Mouse (Mus musculus): ENCODE results near the gene Naglu. TPM values are rescaled to one million over a fixed set of nuclear protein-coding genes. Genes with fewer than 3 reads are reported as not detected.

Gene Naglu
- polyA plus RNA-seq, 1 experiment from 2014 or later: 11.7 TPM

DNA sequence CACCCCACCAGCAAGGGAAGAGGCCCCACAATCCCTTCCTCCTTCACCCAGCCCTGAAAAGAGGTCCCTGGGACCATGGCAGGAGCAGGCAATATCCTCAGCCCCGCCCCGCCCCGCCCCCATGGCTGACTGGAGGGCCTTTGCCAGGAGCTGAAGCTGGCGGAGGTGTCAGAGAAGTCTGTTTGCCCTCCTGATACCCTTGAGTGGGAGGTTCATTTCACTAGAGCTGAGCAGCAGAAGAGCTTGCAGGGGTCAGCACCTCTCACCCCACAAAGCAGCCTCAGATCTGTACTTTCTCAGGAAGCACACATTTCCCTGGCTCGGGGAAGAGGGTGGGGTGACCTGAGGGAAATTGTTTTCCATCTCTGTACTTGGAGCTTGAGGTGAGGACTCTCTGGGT is 11.1 kb upstream of the Naglu start:
- Histone ChIP-seq H3K4me1 (0 out of 2 replicates have a peak, but pooled peaks cover 13% of the 10 kb centered on the region), H3K36me3 (peaks cover 89% of the 10 kb centered on the region), H3K27me3 (replicated peaks) (no peaks in the 10 kb centered on the region), H3K9ac (replicated peaks) (no peak overlapping the region), H3K27ac (replicated peaks) (peak overlapping the region; percentile 24; the same call in 1 of the 2 replicates), H3K4me3 (replicated peaks) (no peak overlapping the region), H3K4me2 (no peak overlapping the region), H3K9me3 (replicated peaks) (no peaks in the 10 kb centered on the region)
- no peak for ATAC-seq (ENCODE audit: low FRiP score)
- 77% methylated on average over 5 of the region's 5 CpGs for WGBS

DNA sequence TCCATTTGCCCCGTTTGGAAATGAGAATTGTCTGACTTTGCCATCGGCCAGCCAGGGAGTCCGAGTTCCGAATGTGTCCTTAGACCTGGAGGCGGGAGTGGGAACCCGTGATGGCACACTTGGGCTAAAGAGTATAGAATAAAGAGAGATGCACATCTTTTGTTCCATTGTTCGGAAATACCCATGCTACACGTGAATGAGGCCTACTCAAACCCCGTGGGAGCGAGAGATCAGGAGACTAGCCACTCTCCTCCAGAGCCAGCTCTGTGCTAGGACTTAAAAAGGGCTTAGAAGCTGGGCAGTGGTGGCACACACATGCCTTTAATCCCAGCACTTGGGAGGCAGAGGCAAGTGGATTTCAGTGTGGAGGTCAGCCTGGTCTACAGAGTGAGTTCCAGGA is 10.3 kb upstream of the Naglu start:
- 77% methylated on average over 10 of the region's 10 CpGs for WGBS
- Histone ChIP-seq H3K9me3 (replicated peaks) (no peaks in the 10 kb centered on the region), H3K4me1 (0 out of 2 replicates have a peak, but pooled peaks cover 14% of the 10 kb centered on the region), H3K27me3 (replicated peaks) (no peaks in the 10 kb centered on the region), H3K4me3 (replicated peaks) (no peak overlapping the region), H3K9ac (replicated peaks) (no peak overlapping the region), H3K27ac (replicated peaks) (peak overlapping the region; percentile 73; the same call in 1 of the 2 replicates), H3K36me3 (peaks cover 84% of the 10 kb centered on the region), H3K4me2 (no peak overlapping the region)
- ATAC-seq (ENCODE audit: low FRiP score): no peak

DNA sequence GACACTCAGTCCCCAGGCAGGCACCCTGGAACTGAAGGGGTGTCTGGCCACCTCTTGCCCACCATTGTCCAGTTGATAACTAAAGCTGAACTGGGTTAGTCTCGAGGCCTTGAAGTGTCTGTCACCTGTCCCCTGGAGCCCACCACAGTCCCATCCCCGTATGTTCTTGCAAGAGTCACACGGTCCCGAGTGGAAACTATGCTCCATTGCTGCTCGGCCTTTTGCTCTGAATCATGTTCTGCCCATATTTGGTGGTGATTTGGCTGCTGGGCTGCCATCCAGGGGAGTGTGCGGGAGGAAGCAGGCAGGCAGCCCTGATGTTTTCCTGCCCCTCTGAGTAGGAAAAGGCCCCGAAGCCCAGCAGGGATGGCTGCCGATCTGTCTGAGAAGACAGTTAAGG is 9.7 kb upstream of the Naglu start:
- Histone ChIP-seq H3K27ac (replicated peaks) (peak overlapping the region; percentile 73), H3K4me1 (0 out of 2 replicates have a peak, but pooled peaks cover 14% of the 10 kb centered on the region), H3K9me3 (replicated peaks) (no peaks in the 10 kb centered on the region), H3K9ac (replicated peaks) (no peak overlapping the region), H3K4me2 (no peak overlapping the region), H3K4me3 (replicated peaks) (no peak overlapping the region), H3K27me3 (replicated peaks) (no peaks in the 10 kb centered on the region), H3K36me3 (peaks cover 77% of the 10 kb centered on the region)
- ATAC-seq (ENCODE audit: low FRiP score): no peak
- WGBS: 76% methylated on average over 8 of the region's 8 CpGs

DNA sequence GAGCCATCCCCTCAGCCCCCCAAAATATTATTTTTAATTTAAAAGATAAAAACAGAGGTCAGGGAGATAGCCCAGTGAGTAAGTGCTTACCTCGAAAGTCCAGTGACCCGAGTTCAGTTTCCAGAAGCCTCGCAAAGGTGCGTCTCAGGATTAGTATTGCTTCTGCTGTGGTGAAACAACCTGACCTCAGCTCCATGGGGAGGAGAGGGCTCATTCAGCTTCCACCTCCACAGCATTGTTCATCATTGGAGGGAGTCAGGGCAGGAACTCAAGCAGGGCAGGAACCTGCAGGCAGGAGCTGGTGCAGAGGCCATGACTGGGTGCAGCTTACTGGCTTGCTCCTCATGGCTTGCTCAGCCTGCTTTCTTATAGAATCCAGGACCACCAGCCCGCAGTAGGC is 8.8 kb upstream of the Naglu start:
- 87% methylated on average over 5 of the region's 5 CpGs for WGBS
- 0 out of 2 replicates have a peak overlapping the region, but pooled peaks have one; percentile 30 for H3K27ac ChIP-seq (replicated peaks)
- no peak overlapping the region for H3K4me2 ChIP-seq
- H3K9me3 ChIP-seq (replicated peaks): no peaks in the 10 kb centered on the region
- peaks cover 68% of the 10 kb centered on the region for H3K36me3 ChIP-seq
- no peak for ATAC-seq (ENCODE audit: low FRiP score)
- no peak overlapping the region for H3K9ac ChIP-seq (replicated peaks)
- no peak overlapping the region for H3K4me3 ChIP-seq (replicated peaks)
- 0 out of 2 replicates have a peak, but pooled peaks cover 14% of the 10 kb centered on the region for H3K4me1 ChIP-seq
- no peaks in the 10 kb centered on the region for H3K27me3 ChIP-seq (replicated peaks)

DNA sequence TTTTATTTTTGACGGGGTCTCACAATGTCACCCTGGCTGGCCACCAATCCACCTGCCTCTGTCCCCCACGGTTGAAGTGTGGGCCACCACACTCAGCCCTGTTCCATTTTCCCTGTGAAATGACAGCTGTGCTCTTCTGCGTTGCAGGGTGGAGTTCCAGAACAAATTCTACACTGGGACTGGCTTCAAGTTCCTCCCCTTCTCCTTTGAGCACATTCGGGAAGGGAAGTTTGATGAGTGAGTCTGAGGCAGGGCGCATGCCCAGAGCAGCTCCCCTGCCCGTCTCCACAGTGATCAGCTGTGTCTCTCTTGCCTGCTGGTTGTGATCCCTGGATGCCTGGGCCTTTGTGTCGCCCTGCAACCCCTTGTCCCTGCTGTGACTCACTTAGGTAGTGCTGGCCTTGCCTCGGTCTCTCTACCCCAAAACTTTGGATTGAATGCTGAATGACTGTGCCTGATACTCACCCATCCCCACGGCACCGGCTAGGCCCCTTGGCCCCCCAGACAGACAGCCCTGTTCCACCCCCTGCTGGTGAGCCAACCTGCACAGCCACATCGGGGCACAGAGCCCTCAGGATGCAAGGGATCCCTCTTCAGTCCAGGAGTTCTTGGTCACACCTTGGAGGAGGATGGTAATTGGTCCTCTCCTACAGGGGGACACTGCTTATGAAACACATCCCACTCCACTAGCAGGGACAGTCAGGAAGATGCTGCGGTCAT is 7.5 kb upstream of the Naglu start:
- Histone ChIP-seq H3K36me3 (peaks cover 55% of the 10 kb centered on the region), H3K4me2 (no peak overlapping the region), H3K27ac (replicated peaks) (peak overlapping the region; percentile 70; the same call in 1 of the 2 replicates), H3K27me3 (replicated peaks) (no peaks in the 10 kb centered on the region), H3K4me1 (peaks cover 24% of the 10 kb centered on the region), H3K9ac (replicated peaks) (no peak overlapping the region), H3K9me3 (replicated peaks) (no peaks in the 10 kb centered on the region), H3K4me3 (replicated peaks) (no peak overlapping the region)
- no peak for ATAC-seq (ENCODE audit: low FRiP score)
- WGBS: 81% methylated on average over 12 of the region's 12 CpGs

DNA sequence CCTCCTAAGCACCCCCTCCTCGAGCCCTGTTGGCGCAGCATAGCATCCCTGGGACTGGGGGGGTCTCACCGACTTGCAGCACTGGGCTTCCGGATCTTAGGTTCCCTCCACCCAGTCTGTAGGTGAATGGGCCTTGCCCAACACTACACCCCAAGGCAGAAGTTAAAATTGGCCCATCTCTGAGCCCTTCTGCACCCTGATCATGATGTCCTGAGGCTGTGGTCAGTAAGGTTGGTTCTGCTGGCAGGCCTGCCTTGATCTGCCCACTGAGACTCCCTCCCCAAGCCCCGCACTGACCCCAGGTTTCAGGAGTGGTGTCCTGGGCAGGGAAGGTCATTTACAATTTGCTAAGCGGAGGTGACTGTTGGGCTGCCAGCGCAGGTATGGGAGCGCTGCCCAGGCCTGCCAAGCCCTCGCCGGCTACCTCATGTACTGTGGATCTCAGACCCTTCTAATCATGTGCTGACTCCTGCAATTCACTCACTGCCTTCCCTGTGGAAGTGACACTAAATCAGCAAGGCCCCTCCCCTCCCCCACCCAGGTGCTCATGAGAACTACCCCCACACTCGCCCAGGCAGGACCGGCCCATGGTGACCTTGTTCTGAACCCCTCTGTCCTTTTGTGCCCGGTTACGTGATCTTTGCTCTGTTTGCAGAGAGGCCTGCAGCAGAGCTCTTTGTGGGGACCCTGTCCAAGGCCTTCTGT is 6.7 kb upstream of the Naglu start:
- WGBS: 70% methylated on average over 14 of the region's 14 CpGs
- Histone ChIP-seq H3K4me1 (peaks cover 26% of the 10 kb centered on the region), H3K36me3 (peaks cover 54% of the 10 kb centered on the region), H3K4me2 (no peak overlapping the region), H3K9me3 (replicated peaks) (no peaks in the 10 kb centered on the region), H3K27me3 (replicated peaks) (no peaks in the 10 kb centered on the region), H3K4me3 (replicated peaks) (no peak overlapping the region), H3K27ac (replicated peaks) (peak overlapping the region; percentile 70), H3K9ac (replicated peaks) (no peak overlapping the region)
- no peak for ATAC-seq (ENCODE audit: low FRiP score)

DNA sequence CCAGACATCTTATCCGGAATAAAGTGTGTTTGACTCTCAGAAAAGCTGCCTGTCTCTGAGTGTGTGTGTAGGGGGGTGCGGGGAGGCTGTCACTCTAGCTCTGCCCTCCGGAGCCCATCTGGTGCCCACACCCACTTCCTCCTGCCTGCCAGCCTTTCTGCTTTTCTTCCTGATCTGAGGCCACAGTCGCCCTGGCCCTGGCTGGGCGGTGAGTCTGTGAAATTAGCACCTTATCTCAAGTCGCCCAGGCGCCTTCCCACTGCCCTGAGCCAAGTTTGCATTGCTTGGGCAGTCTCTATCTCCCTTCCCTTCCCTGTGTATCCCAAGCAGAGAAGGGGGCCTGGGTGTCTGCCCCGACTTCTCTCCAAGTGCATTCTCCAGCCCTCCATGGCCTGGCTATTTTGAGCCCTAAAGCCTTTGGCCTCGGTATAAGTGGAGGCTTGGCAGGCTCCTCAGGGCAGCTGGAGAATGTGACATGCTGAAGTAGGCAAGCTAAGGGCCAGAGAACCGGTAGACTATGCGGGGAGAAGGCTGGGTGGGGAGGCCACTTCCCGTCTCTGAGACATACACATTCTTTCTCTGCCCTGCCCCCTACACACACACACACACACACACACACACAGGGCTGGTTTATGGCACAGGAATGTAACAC is 6.0 kb upstream of the Naglu start:
- ATAC-seq (ENCODE audit: low FRiP score): no peak
- Histone ChIP-seq H3K9me3 (replicated peaks) (no peaks in the 10 kb centered on the region), H3K4me1 (peaks cover 26% of the 10 kb centered on the region), H3K27ac (replicated peaks) (peak overlapping the region; percentile 70), H3K36me3 (peaks cover 48% of the 10 kb centered on the region), H3K4me3 (replicated peaks) (no peak overlapping the region), H3K9ac (replicated peaks) (peak overlapping the region; percentile 23; the same call in 1 of the 2 replicates), H3K27me3 (replicated peaks) (no peaks in the 10 kb centered on the region), H3K4me2 (no peak overlapping the region)
- 57% methylated on average over 12 of the region's 12 CpGs for WGBS

DNA sequence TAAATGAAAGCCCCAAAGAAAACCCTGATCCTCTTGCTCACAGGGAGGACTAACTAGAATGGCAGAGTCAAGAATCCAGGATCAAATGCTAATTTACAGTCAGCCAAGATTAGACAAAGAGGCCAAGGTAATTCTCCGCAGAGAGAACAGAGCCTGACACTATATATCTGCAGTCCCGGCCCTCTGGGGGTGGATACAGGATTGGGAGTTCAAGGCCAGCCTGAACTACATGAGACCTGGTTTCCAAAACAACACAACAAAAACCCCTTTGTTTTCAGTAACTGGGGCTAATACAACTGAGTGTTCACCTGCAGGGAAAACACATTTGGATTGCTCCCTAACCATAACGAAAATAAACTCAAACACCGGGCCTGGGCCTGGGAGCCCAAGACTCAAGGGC is 5.3 kb upstream of the Naglu start:
- peaks cover 43% of the 10 kb centered on the region for H3K36me3 ChIP-seq
- ATAC-seq (ENCODE audit: low FRiP score): no peak
- no peak overlapping the region for H3K4me2 ChIP-seq
- H3K4me1 ChIP-seq: peaks cover 30% of the 10 kb centered on the region
- 80% methylated on average over 4 of the region's 4 CpGs for WGBS
- H3K9ac ChIP-seq (replicated peaks): no peak overlapping the region
- no peaks in the 10 kb centered on the region for H3K9me3 ChIP-seq (replicated peaks)
- no peaks in the 10 kb centered on the region for H3K27me3 ChIP-seq (replicated peaks)
- no peak overlapping the region for H3K4me3 ChIP-seq (replicated peaks)
- peak overlapping the region; percentile 70; the same call in 1 of the 2 replicates for H3K27ac ChIP-seq (replicated peaks)

DNA sequence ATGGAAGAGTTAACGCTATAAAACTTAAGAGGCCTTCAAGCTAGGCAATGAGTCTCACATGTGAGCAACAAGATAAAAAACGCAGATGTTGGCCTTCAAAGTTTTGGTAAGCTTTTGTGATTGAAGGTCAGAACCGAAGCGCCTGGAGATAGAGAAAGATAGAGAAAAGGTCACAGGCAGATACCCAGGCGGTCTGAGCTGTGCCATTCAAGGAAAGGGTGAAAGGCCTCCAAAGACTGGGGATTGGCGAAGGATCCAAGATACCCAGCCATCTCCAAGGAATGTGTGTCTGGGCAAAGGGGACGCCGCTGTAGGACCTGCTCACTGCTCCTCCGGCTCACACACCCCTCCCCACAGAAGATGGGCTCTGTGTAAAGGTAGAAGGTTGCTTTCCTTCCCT is 4.8 kb upstream of the Naglu start:
- Histone ChIP-seq H3K9ac (replicated peaks) (no peak overlapping the region), H3K27me3 (replicated peaks) (no peaks in the 10 kb centered on the region), H3K36me3 (peaks cover 39% of the 10 kb centered on the region), H3K4me2 (no peak overlapping the region), H3K9me3 (replicated peaks) (no peaks in the 10 kb centered on the region), H3K4me1 (peaks cover 29% of the 10 kb centered on the region), H3K27ac (replicated peaks) (no peak overlapping the region), H3K4me3 (replicated peaks) (no peak overlapping the region)
- WGBS: 93% methylated on average over 9 of the region's 9 CpGs
- no peak for ATAC-seq (ENCODE audit: low FRiP score)

DNA sequence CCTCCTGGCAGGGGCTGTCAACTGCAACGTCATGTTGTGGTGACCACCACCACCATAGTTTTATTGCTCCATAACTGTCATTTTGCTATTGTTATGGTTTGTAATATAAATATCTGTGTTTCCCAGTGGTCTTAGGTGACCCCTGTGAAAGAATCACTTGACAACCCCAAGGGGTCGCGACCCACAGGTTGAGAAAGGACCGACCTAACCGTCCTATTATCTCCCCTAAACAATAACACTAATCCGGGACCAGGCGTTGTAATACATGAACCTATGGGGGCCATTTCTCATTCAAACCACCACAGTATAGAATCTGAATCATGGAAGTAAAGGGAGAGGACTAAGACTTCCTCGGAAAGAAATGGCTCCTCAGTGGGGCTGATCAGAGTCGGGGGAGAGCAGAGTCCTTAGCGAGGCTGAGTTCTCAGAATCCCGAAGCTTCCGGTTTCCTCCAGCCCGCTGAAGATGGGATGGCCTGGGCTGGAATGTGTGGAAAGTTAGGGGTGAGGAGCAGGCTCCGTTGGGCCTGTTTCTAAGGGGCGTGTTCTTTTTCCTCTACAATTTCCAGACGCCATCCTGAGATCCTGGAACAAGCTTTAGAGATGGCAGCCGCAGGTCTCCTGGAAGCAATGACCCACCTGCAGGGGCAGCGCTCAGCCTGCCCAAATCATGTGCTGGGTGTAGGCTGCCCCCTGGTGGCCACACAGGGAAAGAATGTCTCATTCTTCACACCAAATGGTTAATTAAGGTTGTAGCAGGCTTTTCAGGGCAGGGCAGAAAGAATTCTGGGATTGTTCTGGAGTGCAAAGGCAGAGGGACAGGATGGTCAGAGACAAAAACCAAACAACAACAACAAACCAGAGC is 3.0 kb upstream of the Naglu start:
- ATAC-seq (ENCODE audit: low FRiP score): no peak
- H3K9me3 ChIP-seq (replicated peaks): no peaks in the 10 kb centered on the region
- H3K27me3 ChIP-seq (replicated peaks): no peaks in the 10 kb centered on the region
- WGBS: 24% methylated on average over 18 of the region's 18 CpGs
- H3K4me2 ChIP-seq: peak overlapping the region; percentile 63
- H3K4me1 ChIP-seq: peaks cover 37% of the 10 kb centered on the region
- H3K4me3 ChIP-seq (replicated peaks): peak overlapping the region; percentile 30
- peaks cover 21% of the 10 kb centered on the region for H3K36me3 ChIP-seq
- H3K9ac ChIP-seq (replicated peaks): no peak overlapping the region; the same call in 1 of the 2 replicates
- peak overlapping the region; percentile 33; the same call in 1 of the 2 replicates for H3K27ac ChIP-seq (replicated peaks)

DNA sequence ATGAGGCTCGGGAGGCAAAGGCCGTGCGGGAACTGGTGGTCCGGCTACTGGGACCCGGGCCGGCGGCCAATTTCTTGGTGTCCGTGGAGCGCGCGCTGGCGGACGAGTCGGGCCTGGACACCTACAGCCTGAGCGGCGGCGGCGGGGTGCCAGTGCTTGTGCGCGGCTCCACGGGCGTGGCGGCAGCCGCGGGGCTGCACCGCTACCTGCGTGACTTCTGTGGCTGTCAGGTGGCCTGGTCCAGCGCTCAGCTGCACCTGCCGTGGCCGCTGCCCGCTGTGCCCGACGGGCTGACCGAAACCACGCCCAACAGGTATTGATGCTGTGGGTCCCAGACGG is 346 bp downstream of the Naglu start:
- Histone ChIP-seq H3K36me3 (no peaks in the 10 kb centered on the region), H3K4me1 (peaks cover 27% of the 10 kb centered on the region), H3K9ac (replicated peaks) (peak overlapping the region; percentile 91), H3K4me3 (replicated peaks) (peak overlapping the region; percentile 65), H3K9me3 (replicated peaks) (no peaks in the 10 kb centered on the region), H3K4me2 (peak overlapping the region; percentile 97), H3K27ac (replicated peaks) (peak overlapping the region; percentile 78), H3K27me3 (replicated peaks) (no peaks in the 10 kb centered on the region)
- ATAC-seq (ENCODE audit: low FRiP score): peak; percentile 62
- WGBS: under 1% methylated on average over 31 of the region's 36 CpGs
